ENCODE assay signal across 18 mouse cellular contexts in genomic region chr7:142904331-142904730, GRCm38 (mm10). TPM values are rescaled to one million over a fixed set of nuclear protein-coding genes. Genes with fewer than 3 reads are reported as not detected.
DNase-seq lines count a peak whose midpoint lies in the region; ATAC-seq and TF ChIP-seq lines count a peak whose summit lies in the region.
"Had no signal": no experiment of that assay in that cellular context is flagged by ENCODE, and none has a peak within 500 bp of the region (broad histone marks: within the 10 kb centered on the region; RNA-seq: fewer than 3 reads in every experiment).

No protein-coding gene starts in this region.

- peak overlapping the region; percentile 76 for H3K27ac ChIP-seq in midbrain, embryonic 13.5 days
- H3K27ac ChIP-seq in midbrain, postnatal 0 days (ENCODE audit: low read depth, low read length): no peak overlapping the region
- H3K27ac ChIP-seq in forebrain, embryonic 13.5 days: peak overlapping the region; percentile 92
- H3K27ac ChIP-seq in olfactory bulb, adult 2 months (ENCODE audit: insufficient read depth, low read depth, low read length): peak overlapping the region; percentile 44; the same call in 1 of the 2 replicates
- no peak overlapping the region for H3K27ac ChIP-seq in layer of hippocampus, adult 2 months
- H3K27ac ChIP-seq: embryonic facial prominence, embryonic 12.5 days; hindbrain, embryonic 15.5 days; limb, embryonic 15.5 days; liver, embryonic 15.5 days had no signal

- no peak overlapping the region for H3K9ac ChIP-seq in midbrain, embryonic 13.5 days (replicated peaks)
- no peak overlapping the region for H3K9ac ChIP-seq in midbrain, postnatal 0 days (replicated peaks; ENCODE audit: low read length, poor library complexity, severe bottlenecking)
- no peak overlapping the region for H3K9ac ChIP-seq in forebrain, embryonic 13.5 days
- H3K9ac ChIP-seq: embryonic facial prominence, embryonic 12.5 days; hindbrain, embryonic 15.5 days; limb, embryonic 15.5 days; liver, embryonic 15.5 days had no signal

- no peak for TF ChIP-seq POLR2A in brain, embryonic 14.5 days (IDR thresholded peaks at IDR 0.05; ENCODE audit: borderline replicate concordance, extremely low read depth, insufficient read depth, insufficient read length, poor library complexity, severe bottlenecking)
- no peak for TF ChIP-seq POLR2A in olfactory bulb, adult 2 months (IDR thresholded peaks at IDR 0.05; ENCODE audit: insufficient read depth, low read depth, low read length)

- peaks cover 52% of the 10 kb centered on the region for H3K4me1 ChIP-seq in midbrain, embryonic 13.5 days (replicated peaks)
- no peaks in the 10 kb centered on the region; the same call in 1 of the 2 replicates for H3K4me1 ChIP-seq in midbrain, postnatal 0 days (ENCODE audit: insufficient read depth, low read length)
- H3K4me1 ChIP-seq in forebrain, embryonic 13.5 days: peaks cover 67% of the 10 kb centered on the region
- peaks cover 53% of the 10 kb centered on the region for H3K4me1 ChIP-seq in olfactory bulb, adult 2 months (ENCODE audit: control insufficient read depth, insufficient read depth, low read length)
- H3K4me1 ChIP-seq: liver, embryonic 15.5 days had no signal

- no peak for TF ChIP-seq CTCF in midbrain, postnatal 0 days (IDR thresholded peaks at IDR 0.05)
- TF ChIP-seq CTCF in brain, embryonic 14.5 days (IDR thresholded peaks at IDR 0.05; ENCODE audit: borderline replicate concordance, extremely low read depth, insufficient read depth, insufficient read length): no peak
- no peak for TF ChIP-seq CTCF in olfactory bulb, adult 2 months (IDR thresholded peaks at IDR 0.05; ENCODE audit: insufficient read depth, low read depth, low read length)
- TF ChIP-seq CTCF in layer of hippocampus, adult 2 months (conservative IDR thresholded peaks at IDR 0.05): no peak

- H3K4me2 ChIP-seq in midbrain, embryonic 13.5 days (replicated peaks): no peak overlapping the region
- no peak overlapping the region for H3K4me2 ChIP-seq in midbrain, postnatal 0 days (ENCODE audit: low read depth, low read length, poor library complexity, severe bottlenecking)
- H3K4me2 ChIP-seq in forebrain, embryonic 13.5 days: no peak overlapping the region
- H3K4me2 ChIP-seq: embryonic facial prominence, embryonic 12.5 days; hindbrain, embryonic 15.5 days; limb, embryonic 15.5 days; liver, embryonic 15.5 days had no signal

- DNase-seq in midbrain, postnatal 0 days (ENCODE audit: low spot score): no peak
- peak; percentile 74 for DNase-seq in brain, embryonic 14.5 days (ENCODE audit: low read depth)
- no peak for DNase-seq in layer of hippocampus, postnatal 36 days
- DNase-seq in layer of hippocampus, adult 2 months (ENCODE audit: low spot score in 2 of 2): no peak
- DNase-seq: cerebellum, adult 9-11 months; gastrocnemius, postnatal 14 days had no signal

- WGBS in midbrain, embryonic 13.5 days: 58% methylated on average over 7 of the region's 7 CpGs
- WGBS in midbrain, postnatal 0 days: 47% methylated on average over 7 of the region's 7 CpGs
- WGBS in forebrain, embryonic 13.5 days: 16% methylated on average over 7 of the region's 7 CpGs
- 48% methylated on average over 7 of the region's 7 CpGs for WGBS in olfactory bulb, adult 2 months

- no peaks in the 10 kb centered on the region for H3K9me3 ChIP-seq in midbrain, embryonic 13.5 days
- H3K9me3 ChIP-seq in midbrain, postnatal 0 days (ENCODE audit: low read length): no peaks in the 10 kb centered on the region
- H3K9me3 ChIP-seq in forebrain, embryonic 13.5 days (replicated peaks): no peaks in the 10 kb centered on the region
- H3K9me3 ChIP-seq: embryonic facial prominence, embryonic 12.5 days; hindbrain, embryonic 15.5 days; limb, embryonic 15.5 days; liver, embryonic 15.5 days had no signal

- no peak overlapping the region for H3K4me3 ChIP-seq in midbrain, embryonic 13.5 days (replicated peaks)
- no peak overlapping the region for H3K4me3 ChIP-seq in midbrain, postnatal 0 days (ENCODE audit: low read depth, low read length)
- H3K4me3 ChIP-seq in forebrain, embryonic 13.5 days: no peak overlapping the region
- no peak overlapping the region for H3K4me3 ChIP-seq in olfactory bulb, adult 2 months (ENCODE audit: insufficient read depth, low read depth, low read length)
- H3K4me3 ChIP-seq in layer of hippocampus, adult 2 months: no peak overlapping the region
- H3K4me3 ChIP-seq: embryonic facial prominence, embryonic 12.5 days; erythroblast, embryonic 14.5 days; hindbrain, embryonic 15.5 days; limb, embryonic 15.5 days; liver, embryonic 15.5 days had no signal

- no peaks in the 10 kb centered on the region for H3K27me3 ChIP-seq in midbrain, embryonic 13.5 days
- H3K27me3 ChIP-seq in midbrain, postnatal 0 days (ENCODE audit: insufficient read depth, low read length): no peaks in the 10 kb centered on the region
- peaks cover 38% of the 10 kb centered on the region for H3K27me3 ChIP-seq in forebrain, embryonic 13.5 days
- H3K27me3 ChIP-seq: embryonic facial prominence, embryonic 12.5 days; hindbrain, embryonic 15.5 days had no signal

- no peak for ATAC-seq in midbrain, embryonic 13.5 days
- no peak for ATAC-seq in midbrain, postnatal 0 days (ENCODE audit: low FRiP score)
- no peak for ATAC-seq in forebrain, embryonic 13.5 days
- ATAC-seq: intestine, postnatal 0 days; lung, postnatal 0 days had no signal

- no peaks in the 10 kb centered on the region for H3K36me3 ChIP-seq in midbrain, embryonic 13.5 days
- H3K36me3 ChIP-seq in midbrain, postnatal 0 days (ENCODE audit: insufficient read depth, low read length): no peaks in the 10 kb centered on the region
- no peaks in the 10 kb centered on the region for H3K36me3 ChIP-seq in forebrain, embryonic 13.5 days (ENCODE audit: poor library complexity, severe bottlenecking)
- H3K36me3 ChIP-seq: embryonic facial prominence, embryonic 12.5 days; hindbrain, embryonic 15.5 days; limb, embryonic 15.5 days; liver, embryonic 15.5 days had no signal

RNA-seq across cellular contexts. Expression of gene Th, which starts 26.6 kb away (rescaled TPM):
- 22.4 and 59.8 TPM in 2 replicates for polyA plus RNA-seq in midbrain, embryonic 13.5 days (2015; fragmentation: Nextera tagmentation; extraction: Ambion mirVana)
- 23.8 and 27.1 TPM in 2 replicates for total RNA-seq in midbrain, postnatal 0 days (2014; rRNA removed)
- 26.2 and 35.0 TPM in 2 replicates for polyA plus RNA-seq in midbrain, postnatal 0 days (2015; fragmentation: Nextera tagmentation; extraction: Ambion mirVana)
- 14.8 and 17.9 TPM in 2 replicates for polyA plus RNA-seq in brain, embryonic 14.5 days (2012; rRNA removed)
- 8.0 and 9.9 TPM in 2 replicates for polyA plus RNA-seq in forebrain, embryonic 13.5 days (2015; fragmentation: Nextera tagmentation; extraction: Ambion mirVana)
- not detected in 2 replicates for polyA plus RNA-seq in olfactory bulb, adult 2 months (2012; ENCODE audit: insufficient read depth, insufficient read length, low replicate concordance, missing spikeins)
- total RNA-seq in layer of hippocampus, postnatal 36 days (2021): under 1 TPM in 1 of 2 experiments, not detected in 1; 0.48 TPM
- under 1 TPM; 0.36 to 0.93 TPM for total RNA-seq in layer of hippocampus, adult 2 months (2021)
- total RNA-seq: monocyte, adult 5-6 weeks had no signal
- polyA plus RNA-seq: C2C12; erythroblast, embryonic 14.5 days had no signal

Comparison
In these comparisons a context has a peak if more than half of its experiments do, and no peak if none do; other contexts are left out.
1. H3K27ac ChIP-seq: peak in midbrain, embryonic 13.5 days (single experiment), forebrain, embryonic 13.5 days (single experiment) and olfactory bulb, adult 2 months (single experiment); none in midbrain, postnatal 0 days (single experiment) and layer of hippocampus, adult 2 months (single experiment).